Mouse (Mus musculus) bone marrow macrophage, adult 2 months (primary cell): Measurements from ENCODE around the gene Cend1.

Experiments
- CTCF ChIP-seq: IDR thresholded peaks from 2 replicates; pipeline ENCODE4 v1.5.1; 2012; ENCODE audit warnings: low read depth, mild to moderate bottlenecking, low read length, moderate library complexity
- POLR2A ChIP-seq: IDR thresholded peaks from 2 replicates; pipeline ENCODE4 v1.6.1; 2012; ENCODE audit warnings: mild to moderate bottlenecking, low read depth, low read length, borderline replicate concordance

- TF ChIP-seq CTCF (no peak), POLR2A (no peak)
Observed at GRCm38 (mm10) chr7:141458661-141459060, 29.4 kb upstream of the Cend1 start.
